Mouse (Mus musculus) testis, postnatal 14 days (tissue): ENCODE results near the gene Xlr5a.
"Not testable (repeated sequence)": the region's sequence is repeated elsewhere in the genome, so short reads cannot be mapped to it uniquely, and the experiment has no call there.

Experiments used
- DNase-seq: peaks from one replicate; pipeline ENCODE4 v3.0.0; 2021; ENCODE audit warnings: low spot score

The Xlr5a gene

DNA sequence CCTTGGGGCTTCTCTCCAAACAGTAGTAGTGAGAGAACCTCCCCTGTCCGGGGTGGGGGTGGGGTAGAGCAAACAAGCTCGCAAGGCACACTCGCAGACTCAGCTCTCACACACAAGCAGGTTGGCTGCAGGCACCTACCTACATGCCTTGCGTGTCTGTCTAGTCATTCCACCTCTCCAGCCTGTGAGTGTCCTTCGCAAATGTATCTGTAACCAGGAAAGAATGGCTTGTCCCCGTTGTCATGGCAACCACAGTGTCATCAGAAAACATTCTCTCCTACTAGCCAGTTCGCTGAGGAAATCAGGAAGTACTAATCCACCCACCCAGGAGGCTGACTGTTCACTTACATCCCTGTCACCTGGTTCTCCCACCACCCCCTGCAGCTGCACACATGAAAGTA lies 149.6 kb downstream of the Xlr5a start:
- DNase-seq = not testable (repeated sequence)

DNA sequence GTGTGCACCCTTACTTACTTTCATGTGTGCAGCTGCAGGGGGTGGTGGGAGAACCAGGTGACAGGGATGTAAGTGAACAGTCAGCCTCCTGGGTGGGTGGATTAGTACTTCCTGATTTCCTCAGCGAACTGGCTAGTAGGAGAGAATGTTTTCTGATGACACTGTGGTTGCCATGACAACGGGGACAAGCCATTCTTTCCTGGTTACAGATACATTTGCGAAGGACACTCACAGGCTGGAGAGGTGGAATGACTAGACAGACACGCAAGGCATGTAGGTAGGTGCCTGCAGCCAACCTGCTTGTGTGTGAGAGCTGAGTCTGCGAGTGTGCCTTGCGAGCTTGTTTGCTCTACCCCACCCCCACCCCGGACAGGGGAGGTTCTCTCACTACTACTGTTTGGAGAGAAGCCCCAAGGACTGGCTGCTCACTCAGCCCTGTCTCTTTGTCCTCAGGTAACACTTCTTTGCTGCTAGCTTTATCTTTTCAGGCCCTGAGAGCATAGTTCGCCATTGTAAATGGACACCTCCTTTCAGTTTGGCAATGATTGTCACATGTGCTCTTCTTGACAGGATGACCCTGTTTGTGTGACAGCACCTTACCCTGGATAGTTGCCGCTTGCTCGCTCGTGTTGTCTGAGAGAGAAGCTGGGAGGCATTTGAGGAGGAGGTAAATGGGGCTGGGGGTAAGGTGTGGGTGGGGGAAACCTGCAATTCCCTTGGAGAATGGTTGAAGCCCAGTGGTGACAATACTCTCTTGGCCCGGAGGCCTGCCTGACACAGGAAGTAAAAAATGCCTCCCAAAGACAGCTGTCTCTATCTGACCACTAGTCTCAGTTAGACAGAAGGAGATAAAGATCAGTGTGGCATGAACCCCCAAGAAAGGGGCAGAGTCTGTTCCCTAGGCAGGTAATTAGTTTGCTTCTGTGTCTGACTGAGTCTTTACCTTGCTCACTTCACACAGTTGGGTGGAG lies 169.6 kb downstream of the Xlr5a start:
- not testable (repeated sequence) for DNase-seq

- DNase-seq = not testable (repeated sequence)
Observed at GRCm38 (mm10) chrX:73116747-73117146, 176.0 kb downstream of the Xlr5a start, which contains the start of gene Gm14685. Gm14685 (plus strand) TSS chrX:73117047.

- peak; percentile 68 for DNase-seq
Observed at GRCm38 (mm10) chrX:73096941-73097508, 195.8 kb downstream of the Xlr5a start, which contains the start of gene Xlr3a. Xlr3a (minus strand) TSS chrX:73097095.

DNA sequence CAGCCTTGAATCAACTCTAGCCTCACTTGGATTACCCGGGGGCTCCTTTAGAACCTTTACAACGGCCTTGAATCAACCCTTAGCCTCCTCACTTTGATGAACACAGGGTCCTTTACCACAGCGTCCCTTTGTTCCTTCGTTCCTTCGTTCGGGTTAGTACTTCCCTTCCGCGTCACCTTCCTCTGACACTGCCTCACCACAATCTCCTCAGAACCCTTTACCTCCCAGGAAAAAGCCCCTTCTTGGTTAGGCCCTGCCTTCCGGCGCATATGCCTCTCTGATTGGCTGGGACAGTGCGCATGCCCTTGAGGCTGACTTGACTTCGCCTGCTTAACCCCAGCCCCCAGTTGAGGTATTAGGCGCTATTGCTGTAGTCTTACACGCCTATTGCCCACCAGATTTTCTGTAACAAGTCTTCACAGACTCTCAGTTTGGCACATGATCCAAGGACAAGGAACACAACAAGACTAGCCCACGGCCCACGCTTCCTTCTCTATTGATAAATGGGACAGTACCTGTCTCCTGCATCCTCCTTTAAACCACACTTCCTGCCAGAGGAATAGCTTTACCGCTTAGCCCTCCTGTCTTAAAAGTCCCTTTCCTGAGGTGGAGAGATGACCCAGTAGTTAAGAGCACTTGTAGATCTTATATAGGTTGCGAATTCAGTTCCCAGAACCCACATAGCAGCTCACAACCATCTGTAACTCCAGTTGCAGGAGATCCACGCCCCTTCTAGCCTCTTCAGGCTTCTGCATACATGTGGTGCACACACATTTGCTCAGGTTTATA lies 210.3 kb downstream of the Xlr5a start, which contains the start of gene Xlr4a:
Gene Xlr4a, minus strand, starts transcription at position 212 of the 789 bp plus-strand sequence.
- peak; percentile 19 for DNase-seq

GRCm38 (mm10) chrX:73066765-73067312 lies 225.9 kb downstream of the Xlr5a start:
- DNase-seq = not testable (repeated sequence)

DNA sequence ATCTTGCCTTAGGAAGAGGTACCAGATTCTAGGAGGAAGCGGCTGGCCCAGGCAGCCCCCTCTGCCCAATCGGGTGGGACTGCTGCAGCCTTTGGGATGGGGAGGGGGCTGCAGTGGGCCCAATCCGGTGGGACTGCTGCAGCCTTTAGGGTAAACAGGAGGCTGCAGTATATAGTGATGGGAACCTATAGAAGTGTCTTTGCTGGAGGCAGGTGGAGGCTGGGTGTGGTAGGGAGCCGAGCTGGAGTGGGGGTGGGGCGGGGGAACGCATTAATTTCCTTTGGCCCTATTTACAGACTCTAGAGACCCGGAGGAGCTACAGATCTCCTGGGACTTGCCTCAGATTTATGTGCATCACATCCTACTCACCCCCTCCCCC lies 228.4 kb downstream of the Xlr5a start, which contains the start of gene Pnma3:
Gene Pnma3, plus strand, starts transcription at position 373 of the 379 bp plus-strand sequence.
- no peak for DNase-seq

DNA sequence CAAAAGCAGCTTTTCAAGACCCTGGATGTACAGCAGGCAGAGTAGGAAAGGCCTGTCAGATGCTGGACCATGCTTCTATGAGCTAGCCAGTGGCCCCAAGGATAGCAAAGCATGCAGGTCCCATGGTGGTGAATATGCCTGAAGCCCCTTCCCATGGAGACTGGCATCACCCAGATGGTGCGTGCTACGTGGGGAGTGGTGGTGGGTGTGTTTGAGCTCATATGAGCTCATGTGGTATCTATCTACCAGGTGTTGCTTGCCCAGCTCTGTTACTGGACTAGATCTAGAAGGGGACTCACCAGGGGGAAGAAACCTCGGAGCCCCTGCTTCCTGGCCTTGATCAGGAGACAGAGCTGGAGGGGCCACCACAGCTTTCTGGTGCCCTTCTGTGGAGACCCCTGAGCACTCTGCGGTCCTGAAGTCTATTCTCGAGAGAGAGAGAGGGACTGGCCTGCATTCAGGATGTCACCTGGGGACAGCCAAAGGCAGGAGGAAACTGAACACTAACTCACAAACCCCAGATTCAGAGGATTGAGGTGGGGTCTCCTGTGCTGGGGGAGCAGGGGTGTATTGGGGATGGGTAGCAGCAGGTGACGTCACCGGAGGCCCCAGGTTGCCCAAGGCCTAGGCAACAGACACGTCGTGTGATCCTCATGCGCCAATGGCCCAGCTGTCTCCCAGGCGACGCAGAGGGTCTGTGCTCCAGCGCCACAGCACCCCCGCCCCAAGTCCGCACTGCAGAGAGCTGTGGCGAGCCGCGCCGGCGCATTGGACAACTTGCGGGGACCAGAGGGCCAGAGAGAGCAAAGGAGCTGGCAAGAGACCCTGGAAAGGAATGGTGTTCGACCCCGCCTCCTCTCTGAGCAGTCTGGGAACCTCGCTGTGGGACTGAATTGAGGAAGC lies 229.0 kb downstream of the Xlr5a start:
- DNase-seq = no peak

- DNase-seq = no peak
Observed at GRCm38 (mm10) chrX:73062323-73062722, 230.5 kb downstream of the Xlr5a start.

- DNase-seq = no peak
Observed at GRCm38 (mm10) chrX:73061528-73061927, 231.2 kb downstream of the Xlr5a start.
